Mouse (Mus musculus) forebrain, postnatal 0 days (tissue): ENCODE results near the gene Nsg2. TPM values are rescaled to one million over a fixed set of nuclear protein-coding genes. Genes with fewer than 3 reads are reported as not detected.

Experiments
- ATAC-seq: fragments of 200-750 bp; cut with Nextera tagmentation; 2 replicates; pipeline ENCODE4 v1.8.0; 2017; ENCODE audit warnings: mild to moderate bottlenecking, moderate library complexity
- DNase-seq: peaks from one replicate; pipeline ENCODE4 v3.0.0-alpha.2; 2015
- H3K27ac ChIP-seq: fragments of 300-500 bp; sonication (generic); 2 replicates; pipeline ENCODE4 v1.5.1; 2014; ENCODE audit warnings: low read depth, mild to moderate bottlenecking, antibody characterized with exemption, low read length, moderate library complexity, mixed read lengths
- H3K27me3 ChIP-seq: fragments of 300-500 bp; sonication (generic); 2 replicates; pipeline ENCODE4 v1.6.1; 2014; ENCODE audit warnings: mild to moderate bottlenecking, low read length, mixed read lengths; ENCODE audit not compliant: insufficient read depth
- H3K36me3 ChIP-seq: fragments of 300-500 bp; sonication (generic); 2 replicates; pipeline ENCODE4 v1.6.1; 2014; ENCODE audit warnings: mild to moderate bottlenecking, moderate library complexity; ENCODE audit not compliant: insufficient read depth
- H3K4me1 ChIP-seq: fragments of 300-500 bp; sonication (generic); 2 replicates; pipeline ENCODE4 v1.6.1; 2014; ENCODE audit warnings: antibody characterized with exemption; ENCODE audit not compliant: insufficient read depth
- H3K4me2 ChIP-seq: fragments of 300-500 bp; sonication (generic); 2 replicates; pipeline ENCODE4 v1.6.1; 2014; ENCODE audit warnings: low read depth, mild to moderate bottlenecking, moderate library complexity
- H3K4me3 ChIP-seq: fragments of 300-500 bp; sonication (generic); 2 replicates; pipeline ENCODE4 v1.5.1; 2014; ENCODE audit warnings: low read depth, low read length, mixed read lengths
- H3K9ac ChIP-seq: fragments of 300-500 bp; sonication (generic); 2 replicates; pipeline ENCODE4 v1.6.1; 2014; ENCODE audit warnings: mild to moderate bottlenecking
- H3K9me3 ChIP-seq: fragments of 300-500 bp; sonication (generic); 2 replicates; pipeline ENCODE4 v1.6.1; 2016; ENCODE audit warnings: low read length
- CTCF ChIP-seq: sonication (generic); IDR thresholded peaks from 2 replicates; pipeline ENCODE4 v1.5.1; 2016; ENCODE audit warnings: antibody characterized with exemption, control low read depth, low read depth
- WGBS: fragments of 180-500 bp; shearing (Covaris S2); extraction: QIAGEN DNeasy Blood & Tissue Kit; methylation state at CpG from one replicate; pipeline ENCODE4 v1.1.7; 2014; 5-methylcytosine and 5-hydroxymethylcytosine counted together
- polyA plus RNA-seq: library from polyadenylated mRNA; unstranded; fragments of >200 nt; fragmentation: Nextera tagmentation; extraction: Ambion mirVana; gene quantifications from 2 replicates; pipeline ENCODE4 v1.2.1, GENCODE M21; 2015
- total RNA-seq: library from RNA; depleted of rRNA; stranded (reverse); fragments of >200 nt; gene quantifications from 2 replicates; pipeline ENCODE4 v1.2.3, GENCODE M21; 2014

Nsg2 gene
- total and polyA plus RNA-seq, 2 experiments from 2014 or later = 742 to 1,434 TPM

GRCm38 (mm10) chr11:32068736-32069490 lies 68.7 kb downstream of the Nsg2 start:
- peak overlapping the region; percentile 66 for H3K27ac ChIP-seq
- 30% methylated on average over 12 of the region's 12 CpGs for WGBS
- H3K4me2 ChIP-seq = no peak overlapping the region
- ATAC-seq (peak; percentile 62), DNase-seq (peak; percentile 50)
- no peaks in the 10 kb centered on the region for H3K27me3 ChIP-seq
- H3K36me3 ChIP-seq = no peaks in the 10 kb centered on the region
- H3K9me3 ChIP-seq = no peaks in the 10 kb centered on the region
- no peak overlapping the region for H3K9ac ChIP-seq
- no peak overlapping the region for H3K4me3 ChIP-seq
- peaks cover 21% of the 10 kb centered on the region for H3K4me1 ChIP-seq
- 0 out of 2 replicates have a peak, but pooled peaks have one; percentile 7 for TF ChIP-seq CTCF

- Histone ChIP-seq H3K4me3 (no peak overlapping the region), H3K4me1 (0 out of 2 replicates have a peak, but pooled peaks cover 3% of the 10 kb centered on the region), H3K27ac (no peak overlapping the region), H3K9ac (no peak overlapping the region), H3K36me3 (no peaks in the 10 kb centered on the region), H3K27me3 (no peaks in the 10 kb centered on the region), H3K9me3 (no peaks in the 10 kb centered on the region), H3K4me2 (no peak overlapping the region)
- ATAC-seq (no peak), DNase-seq (no peak)
- no peak for TF ChIP-seq CTCF
- 72% methylated on average over 2 of the region's 2 CpGs for WGBS
These were observed 74.9 kb downstream of the Nsg2 start for GRCm38 (mm10) chr11:32075163-32075562.

- Histone ChIP-seq H3K27ac (no peak overlapping the region), H3K4me1 (peaks cover 16% of the 10 kb centered on the region), H3K4me3 (no peak overlapping the region), H3K4me2 (no peak overlapping the region), H3K9ac (no peak overlapping the region), H3K36me3 (no peaks in the 10 kb centered on the region), H3K9me3 (no peaks in the 10 kb centered on the region), H3K27me3 (no peaks in the 10 kb centered on the region)
- DNase-seq (no peak), ATAC-seq (no peak)
- WGBS = 54% methylated on average over 3 of the region's 3 CpGs
- TF ChIP-seq CTCF = no peak
These were observed 83.2 kb downstream of the Nsg2 start for GRCm38 (mm10) chr11:32083462-32083861.

GRCm38 (mm10) chr11:32086525-32086924 lies 86.3 kb downstream of the Nsg2 start:
- H3K4me3 ChIP-seq = no peak overlapping the region
- DNase-seq (no peak), ATAC-seq (no peak)
- 56% methylated on average over 1 of the region's 1 CpGs for WGBS
- TF ChIP-seq CTCF = no peak
- peak overlapping the region; percentile 92 for H3K27ac ChIP-seq
- H3K36me3 ChIP-seq = no peaks in the 10 kb centered on the region
- H3K4me1 ChIP-seq = peaks cover 16% of the 10 kb centered on the region
- H3K4me2 ChIP-seq = no peak overlapping the region
- no peaks in the 10 kb centered on the region for H3K27me3 ChIP-seq
- 0 out of 2 replicates have a peak overlapping the region, but pooled peaks have one; percentile 26 for H3K9ac ChIP-seq
- H3K9me3 ChIP-seq = no peaks in the 10 kb centered on the region

GRCm38 (mm10) chr11:32087376-32087775 lies 87.1 kb downstream of the Nsg2 start:
- H3K9me3 ChIP-seq = no peaks in the 10 kb centered on the region
- no peaks in the 10 kb centered on the region for H3K36me3 ChIP-seq
- peaks cover 16% of the 10 kb centered on the region for H3K4me1 ChIP-seq
- no peak overlapping the region for H3K4me3 ChIP-seq
- H3K4me2 ChIP-seq = no peak overlapping the region
- H3K27me3 ChIP-seq = no peaks in the 10 kb centered on the region
- peak; percentile 92 for DNase-seq
- TF ChIP-seq CTCF = no peak
- 6% methylated on average over 2 of the region's 2 CpGs for WGBS
- H3K27ac ChIP-seq = peak overlapping the region; percentile 92
- H3K9ac ChIP-seq = peak overlapping the region; percentile 26; the same call in 1 of the 2 replicates
- ATAC-seq = peak; percentile 99

- DNase-seq = no peak
- ATAC-seq = no peak
- 72% methylated on average over 9 of the region's 9 CpGs for WGBS
- Histone ChIP-seq H3K4me3 (no peak overlapping the region), H3K9me3 (no peaks in the 10 kb centered on the region), H3K27ac (peak overlapping the region; percentile 92), H3K36me3 (no peaks in the 10 kb centered on the region), H3K4me2 (no peak overlapping the region), H3K9ac (no peak overlapping the region), H3K4me1 (peaks cover 16% of the 10 kb centered on the region), H3K27me3 (no peaks in the 10 kb centered on the region)
- no peak for TF ChIP-seq CTCF
These were observed 87.6 kb downstream of the Nsg2 start for GRCm38 (mm10) chr11:32087779-32088442.

- 68% methylated on average over 4 of the region's 4 CpGs for WGBS
- H3K4me2 ChIP-seq = no peak overlapping the region
These were observed 95.5 kb downstream of the Nsg2 start for GRCm38 (mm10) chr11:32095793-32096192.

More at GRCm38 (mm10) chr11:32095793-32096192, 95.5 kb downstream of the Nsg2 start:
- no peak for DNase-seq
- Histone ChIP-seq H3K4me3 (no peak overlapping the region), H3K36me3 (no peaks in the 10 kb centered on the region), H3K9ac (no peak overlapping the region), H3K27ac (no peak overlapping the region), H3K27me3 (no peaks in the 10 kb centered on the region), H3K9me3 (no peaks in the 10 kb centered on the region), H3K4me1 (0 out of 2 replicates have a peak, but pooled peaks cover 5% of the 10 kb centered on the region)
- no peak for ATAC-seq
- TF ChIP-seq CTCF = no peak
